Mouse (Mus musculus) forebrain, embryonic 16.5 days (tissue): ENCODE measurements around the gene S100a10. TPM values are rescaled to one million over a fixed set of nuclear protein-coding genes. Genes with fewer than 3 reads are reported as not detected.

Experiments
- ATAC-seq: fragments of 200-750 bp; cut with Nextera tagmentation; 2 replicates; pipeline ENCODE4 v1.8.0; 2017; ENCODE audit warnings: mild to moderate bottlenecking, moderate library complexity
- H3K27ac ChIP-seq: fragments of 300-500 bp; sonication (generic); 2 replicates; pipeline ENCODE4 v1.5.1; 2014; ENCODE audit warnings: low read length, control low read depth
- H3K27me3 ChIP-seq: fragments of 300-500 bp; sonication (generic); replicated peaks from 2 replicates; pipeline ENCODE4 v1.6.1; 2014; ENCODE audit warnings: low read length; ENCODE audit not compliant: control insufficient read depth, insufficient read depth
- H3K36me3 ChIP-seq: fragments of 300-500 bp; sonication (generic); 2 replicates; pipeline ENCODE4 v1.6.1; 2014; ENCODE audit not compliant: control insufficient read depth, insufficient read depth
- H3K4me1 ChIP-seq: fragments of 300-500 bp; sonication (generic); replicated peaks from 2 replicates; pipeline ENCODE4 v1.6.1; 2014; ENCODE audit warnings: low read length; ENCODE audit not compliant: control insufficient read depth, insufficient read depth
- H3K4me2 ChIP-seq: fragments of 300-500 bp; sonication (generic); 2 replicates; pipeline ENCODE4 v1.6.1; 2014; ENCODE audit warnings: mild to moderate bottlenecking, low read length, control low read depth
- H3K4me3 ChIP-seq: fragments of 300-500 bp; sonication (generic); replicated peaks from 2 replicates; pipeline ENCODE4 v1.5.1; 2014; ENCODE audit warnings: mild to moderate bottlenecking, low read length, control low read depth
- H3K9ac ChIP-seq: fragments of 300-500 bp; sonication (generic); replicated peaks from 2 replicates; pipeline ENCODE4 v1.6.1; 2014; ENCODE audit warnings: low read depth, low read length, control low read depth
- H3K9me3 ChIP-seq: fragments of 300-500 bp; sonication (generic); 2 replicates; pipeline ENCODE4 v1.6.1; 2016; ENCODE audit warnings: low read length; ENCODE audit not compliant: control insufficient read depth
- WGBS: fragments of 180-500 bp; shearing (Covaris S2); extraction: QIAGEN DNeasy Blood & Tissue Kit; methylation state at CpG from one replicate; pipeline ENCODE4 v1.1.7; 2014; 5-methylcytosine and 5-hydroxymethylcytosine counted together
- polyA plus RNA-seq: library from polyadenylated mRNA; unstranded; fragments of >200 nt; fragmentation: Nextera tagmentation; extraction: Ambion mirVana; gene quantifications from 2 replicates; pipeline ENCODE4 v1.2.1, GENCODE M21; 2015

Gene S100a10
- polyA plus RNA-seq, 1 experiment from 2014 or later: 117 TPM

GRCm38 (mm10) chr3:93553765-93554378 is 1.0 kb upstream of the S100a10 start:
- no peak overlapping the region for H3K9ac ChIP-seq
- no peak overlapping the region for H3K4me2 ChIP-seq
- H3K27ac ChIP-seq: no peak overlapping the region
- H3K36me3 ChIP-seq: no peaks in the 10 kb centered on the region
- WGBS: 71% methylated on average over 9 of the region's 9 CpGs
- H3K4me1 ChIP-seq: peaks cover 8% of the 10 kb centered on the region
- ATAC-seq: no peak
- H3K4me3 ChIP-seq: no peak overlapping the region
- no peaks in the 10 kb centered on the region for H3K9me3 ChIP-seq
- no peaks in the 10 kb centered on the region for H3K27me3 ChIP-seq

GRCm38 (mm10) chr3:93554379-93554980 is 400 bp upstream of the S100a10 start:
- Histone ChIP-seq H3K9ac (peak overlapping the region; percentile 35), H3K27ac (no peak overlapping the region), H3K4me1 (peaks cover 8% of the 10 kb centered on the region), H3K36me3 (no peaks in the 10 kb centered on the region), H3K9me3 (no peaks in the 10 kb centered on the region), H3K4me2 (peak overlapping the region; percentile 93), H3K27me3 (no peaks in the 10 kb centered on the region), H3K4me3 (peak overlapping the region; percentile 65)
- WGBS: 21% methylated on average over 13 of the region's 13 CpGs
- ATAC-seq: peak; percentile 39; the same call in 1 of the 2 replicates

GRCm38 (mm10) chr3:93555878-93556254 is 986 bp downstream of the S100a10 start:
- Histone ChIP-seq H3K27me3 (no peaks in the 10 kb centered on the region), H3K4me2 (peak overlapping the region; percentile 93), H3K4me1 (peaks cover 8% of the 10 kb centered on the region), H3K9ac (0 out of 2 replicates have a peak overlapping the region, but pooled peaks have one; percentile 4), H3K36me3 (no peaks in the 10 kb centered on the region), H3K4me3 (peak overlapping the region; percentile 65), H3K9me3 (no peaks in the 10 kb centered on the region), H3K27ac (no peak overlapping the region)
- peak; percentile 19; the same call in 1 of the 2 replicates for ATAC-seq
- WGBS: 37% methylated on average over 2 of the region's 2 CpGs

- WGBS: 64% methylated on average over 1 of the region's 1 CpGs
- Histone ChIP-seq H3K27ac (no peak overlapping the region), H3K4me1 (peaks cover 8% of the 10 kb centered on the region), H3K4me3 (no peak overlapping the region), H3K9me3 (no peaks in the 10 kb centered on the region), H3K36me3 (no peaks in the 10 kb centered on the region), H3K9ac (no peak overlapping the region), H3K27me3 (no peaks in the 10 kb centered on the region), H3K4me2 (peak overlapping the region; percentile 93)
- ATAC-seq: no peak
Observed at GRCm38 (mm10) chr3:93556599-93556998, 1.7 kb downstream of the S100a10 start.

GRCm38 (mm10) chr3:93557471-93557870 is 2.6 kb downstream of the S100a10 start:
- H3K4me3 ChIP-seq: no peak overlapping the region
- peaks cover 8% of the 10 kb centered on the region for H3K4me1 ChIP-seq
- H3K9me3 ChIP-seq: no peaks in the 10 kb centered on the region
- H3K27me3 ChIP-seq: no peaks in the 10 kb centered on the region
- no peak overlapping the region for H3K27ac ChIP-seq
- no peak for ATAC-seq
- no peak overlapping the region for H3K9ac ChIP-seq
- H3K4me2 ChIP-seq: no peak overlapping the region
- no peaks in the 10 kb centered on the region for H3K36me3 ChIP-seq
- 52% methylated on average over 4 of the region's 4 CpGs for WGBS

GRCm38 (mm10) chr3:93559961-93560360 is 5.1 kb downstream of the S100a10 start:
- Histone ChIP-seq H3K4me3 (no peak overlapping the region), H3K27me3 (no peaks in the 10 kb centered on the region), H3K4me1 (peaks cover 4% of the 10 kb centered on the region), H3K4me2 (no peak overlapping the region), H3K27ac (no peak overlapping the region), H3K9ac (no peak overlapping the region), H3K36me3 (no peaks in the 10 kb centered on the region), H3K9me3 (no peaks in the 10 kb centered on the region)
- no peak for ATAC-seq
- WGBS: 93% methylated on average over 6 of the region's 6 CpGs

GRCm38 (mm10) chr3:93562372-93562771 is 7.5 kb downstream of the S100a10 start:
- Histone ChIP-seq H3K9ac (no peak overlapping the region), H3K27ac (no peak overlapping the region), H3K4me2 (no peak overlapping the region), H3K9me3 (no peaks in the 10 kb centered on the region), H3K36me3 (no peaks in the 10 kb centered on the region), H3K4me3 (no peak overlapping the region), H3K4me1 (no peaks in the 10 kb centered on the region), H3K27me3 (no peaks in the 10 kb centered on the region)
- WGBS: 96% methylated on average over 2 of the region's 2 CpGs
- no peak for ATAC-seq

- no peak overlapping the region for H3K27ac ChIP-seq
- H3K27me3 ChIP-seq: no peaks in the 10 kb centered on the region
- no peak overlapping the region for H3K9ac ChIP-seq
- no peak for ATAC-seq
- no peaks in the 10 kb centered on the region for H3K9me3 ChIP-seq
- WGBS: 92% methylated on average over 4 of the region's 4 CpGs
- no peak overlapping the region for H3K4me3 ChIP-seq
- no peaks in the 10 kb centered on the region for H3K4me1 ChIP-seq
- H3K4me2 ChIP-seq: no peak overlapping the region
- H3K36me3 ChIP-seq: no peaks in the 10 kb centered on the region
Observed at GRCm38 (mm10) chr3:93563216-93563615, 8.3 kb downstream of the S100a10 start.

GRCm38 (mm10) chr3:93566892-93567291 is 12.0 kb downstream of the S100a10 start:
- Histone ChIP-seq H3K4me1 (no peaks in the 10 kb centered on the region), H3K9ac (no peak overlapping the region), H3K4me2 (no peak overlapping the region), H3K4me3 (no peak overlapping the region), H3K27me3 (no peaks in the 10 kb centered on the region), H3K27ac (no peak overlapping the region), H3K36me3 (no peaks in the 10 kb centered on the region), H3K9me3 (no peaks in the 10 kb centered on the region)
- WGBS: 92% methylated on average over 3 of the region's 3 CpGs
- no peak for ATAC-seq
